Mouse (Mus musculus): ENCODE data around the gene Gtf2ird2.

Gtf2ird2 gene

DNA sequence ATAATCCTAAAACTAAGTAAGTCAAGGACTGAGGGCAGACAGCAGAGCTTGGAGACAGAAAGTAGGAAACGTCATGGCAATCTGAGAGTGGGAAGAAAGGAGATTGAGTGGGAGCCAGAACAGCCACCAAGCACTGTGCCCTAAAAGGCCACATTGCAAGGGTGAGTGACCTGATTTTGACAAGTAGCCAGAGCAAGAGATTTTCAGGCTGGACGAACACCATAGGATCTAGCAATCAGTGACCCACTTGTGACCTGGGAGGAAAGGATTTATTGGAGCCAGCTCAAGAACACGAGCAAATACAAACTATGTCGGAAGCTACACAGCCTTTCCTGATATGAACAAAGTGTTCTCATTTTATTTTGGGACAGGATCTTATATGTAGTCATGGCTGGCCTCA is 1.1 kb upstream of the Gtf2ird2 start:
- in situ Hi-C loops (cut with MboI, MseI): no loop called here

DNA sequence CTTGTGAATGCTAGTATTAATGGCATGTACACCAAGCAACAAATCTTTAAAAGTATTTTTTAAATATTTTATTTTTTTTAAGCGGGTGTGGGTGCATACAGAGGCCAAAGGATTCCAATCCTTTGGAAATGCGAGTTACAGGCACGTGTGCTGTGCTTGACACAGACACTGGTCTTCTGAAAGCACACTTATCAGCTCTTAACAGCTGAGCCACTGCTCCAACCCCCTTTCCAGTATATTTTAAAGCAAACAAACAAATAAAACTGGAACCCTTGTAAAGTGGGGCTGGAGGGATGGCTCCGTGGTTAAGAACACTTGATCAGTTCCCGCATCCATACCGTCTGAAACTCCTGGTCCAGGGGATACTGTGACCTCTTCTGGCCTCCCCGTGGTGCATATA is 657 bp upstream of the Gtf2ird2 start:
- in situ Hi-C loops (cut with MboI, MseI): no loop called here

DNA sequence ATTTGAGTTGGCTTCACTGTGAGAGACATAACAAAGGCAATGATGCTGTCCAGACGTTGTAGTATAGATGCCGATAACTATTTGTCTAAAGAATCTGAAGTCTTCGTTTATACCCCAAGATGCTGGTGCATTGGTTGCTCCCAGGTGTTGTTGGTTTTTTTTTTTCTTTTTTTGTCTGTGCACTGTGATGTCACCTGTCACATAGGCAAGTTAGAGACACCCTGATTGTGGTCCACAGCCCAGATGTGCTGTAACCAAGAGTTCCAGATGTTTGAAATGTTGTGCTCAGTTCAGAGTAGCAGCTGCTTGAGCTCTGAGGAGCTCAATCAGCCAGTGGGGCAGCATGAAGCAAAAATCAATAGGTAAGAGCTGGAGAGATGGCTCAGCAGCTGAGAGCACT is 2.2 kb downstream of the Gtf2ird2 start:
- in situ Hi-C loops (cut with MboI, MseI): loop anchor here (5.0 kb wide), 2 partner anchors 36 to 156 kb away; no protein-coding TSS in a partner anchor

DNA sequence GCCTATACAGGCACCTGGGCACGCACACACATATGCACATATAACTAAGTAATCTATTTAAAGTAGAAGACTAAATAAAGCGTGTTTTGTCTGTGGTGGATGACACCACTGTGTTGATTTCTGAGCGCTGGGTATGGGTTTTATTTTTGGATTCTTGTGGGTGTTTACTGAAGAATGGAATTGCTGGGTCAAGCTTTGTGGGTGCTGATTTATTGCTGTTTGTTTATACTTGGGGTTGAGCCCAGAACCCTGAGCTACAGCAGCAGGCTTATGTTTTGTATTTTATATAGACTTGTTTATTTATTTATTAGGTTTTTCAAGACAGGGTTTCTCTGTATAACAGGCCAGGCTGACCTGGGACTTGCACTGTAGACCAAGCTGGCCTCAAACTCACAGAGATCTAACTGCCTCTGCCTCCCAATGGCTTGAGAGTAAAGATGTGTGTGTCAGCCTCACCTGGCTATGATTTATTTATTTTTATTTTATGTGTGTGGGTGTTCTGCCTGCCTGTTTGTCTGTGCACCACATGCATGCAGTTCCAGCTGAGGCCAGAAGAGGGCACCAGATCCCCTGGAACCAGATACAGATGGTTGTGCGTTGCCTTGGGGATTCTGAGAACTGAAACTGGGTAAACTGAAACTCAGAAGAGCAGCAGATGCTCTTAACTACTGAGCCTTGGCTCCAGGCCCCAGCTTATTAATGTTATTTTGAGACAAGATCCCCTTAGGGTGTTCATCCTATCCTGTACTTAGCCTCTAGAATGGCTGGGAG is 3.3 kb downstream of the Gtf2ird2 start:
- in situ Hi-C loops (cut with MboI, MseI): loop anchor here (5.0 kb wide), 2 partner anchors 35 to 155 kb away; no protein-coding TSS in a partner anchor

DNA sequence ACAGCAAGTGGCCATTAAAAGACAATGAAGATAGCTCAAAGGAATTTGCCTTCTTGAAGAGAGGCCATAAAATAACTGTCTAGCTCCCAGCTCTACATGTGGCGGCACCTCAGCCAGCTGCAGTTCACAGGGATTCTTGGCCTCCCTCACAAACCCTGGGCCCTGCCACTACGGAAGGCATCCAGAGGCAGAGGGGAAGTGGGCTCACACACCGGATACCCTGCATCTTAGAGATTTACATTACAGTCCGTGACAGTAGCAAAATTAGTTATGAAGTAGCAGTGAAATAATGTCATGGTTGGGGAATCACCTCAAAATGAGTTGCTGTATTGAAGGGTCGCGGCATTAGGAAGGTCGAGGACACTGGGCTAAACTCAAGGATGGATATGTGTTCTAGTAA is 4.8 kb downstream of the Gtf2ird2 start:
- in situ Hi-C loops (cut with MboI, MseI): loop anchor here (5.0 kb wide), 2 partner anchors 34 to 154 kb away; no protein-coding TSS in a partner anchor

GRCm38 (mm10) chr5:134193664-134194063 is 9.8 kb downstream of the Gtf2ird2 start:
- in situ Hi-C loops (cut with MboI, MseI): loop anchor here (5.0 kb wide), 1 partner anchor 289 kb away; no protein-coding TSS in a partner anchor

DNA sequence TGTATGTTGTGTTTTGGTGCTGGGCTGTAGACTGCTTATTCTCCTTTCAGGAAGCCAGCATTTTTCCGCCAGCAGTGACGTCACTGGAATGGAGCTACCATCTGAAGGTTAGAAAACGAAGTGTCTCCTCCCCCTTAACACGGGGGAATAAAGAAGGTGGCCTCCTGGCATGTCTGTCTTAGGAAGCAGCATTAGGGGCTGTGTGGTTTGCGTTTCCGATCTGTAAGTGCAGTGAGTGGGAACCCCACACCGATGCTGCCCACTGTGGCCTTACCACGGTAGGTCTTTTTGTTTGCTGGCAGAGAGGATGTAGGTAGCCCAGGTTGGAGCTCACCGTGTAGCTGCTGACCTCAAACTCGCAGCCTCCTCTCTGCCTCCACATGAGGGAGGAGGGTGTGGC is 22.9 kb downstream of the Gtf2ird2 start:
- in situ Hi-C loops (cut with MboI, MseI): no loop called here

DNA sequence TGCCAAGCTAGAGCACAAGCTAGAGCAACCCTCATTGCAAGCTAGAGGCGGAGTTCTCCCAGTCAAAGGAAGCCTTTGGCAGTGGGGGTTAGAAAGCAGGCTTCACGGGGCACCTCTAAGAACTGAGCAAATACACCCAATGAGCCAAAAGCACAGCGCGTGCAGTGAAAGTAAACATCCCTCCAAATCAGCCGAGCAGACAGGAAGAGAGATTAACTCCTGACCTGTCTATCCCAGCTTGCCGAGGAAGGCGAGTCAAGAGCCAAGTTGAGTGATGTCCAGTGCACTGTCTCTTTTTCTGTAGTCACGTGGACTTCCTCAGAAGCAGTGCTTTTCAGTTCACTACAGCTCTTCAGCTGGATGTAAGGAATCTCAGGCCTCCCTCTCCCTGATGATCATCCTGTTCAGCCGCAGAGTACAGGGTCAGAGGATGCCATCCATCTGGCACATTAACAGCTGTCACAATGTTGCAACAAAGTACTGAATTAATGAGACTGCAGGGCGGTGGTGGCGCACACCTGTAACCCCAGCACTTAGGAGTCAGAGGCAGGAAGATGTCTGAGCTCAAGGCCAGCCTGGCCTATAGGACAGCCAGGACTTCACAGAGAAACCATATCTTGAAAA is 26.2 kb downstream of the Gtf2ird2 start:
- in situ Hi-C loops (cut with MboI, MseI): no loop called here

GRCm38 (mm10) chr5:134214021-134214806 is 30.4 kb downstream of the Gtf2ird2 start:
- in situ Hi-C loops (cut with MboI, MseI): no loop called here

- in situ Hi-C loops (cut with MboI, MseI): no loop called here
Observed at GRCm38 (mm10) chr5:134217900-134218299, 34.1 kb downstream of the Gtf2ird2 start.

GRCm38 (mm10) chr5:134221278-134221677 is 37.5 kb downstream of the Gtf2ird2 start:
- in situ Hi-C loops (cut with MboI, MseI): loop anchor here (5.0 kb wide), 1 partner anchor 34 kb away; no protein-coding TSS in a partner anchor

- in situ Hi-C loops (cut with MboI, MseI): loop anchor here (5.0 kb wide), 1 partner anchor 34 kb away; no protein-coding TSS in a partner anchor
Observed at GRCm38 (mm10) chr5:134221708-134222150, 37.9 kb downstream of the Gtf2ird2 start.

GRCm38 (mm10) chr5:134225110-134225901 is 41.5 kb downstream of the Gtf2ird2 start:
- in situ Hi-C loops (cut with MboI, MseI): loop anchor here (5.0 kb wide), 1 partner anchor 117 kb away; no protein-coding TSS in a partner anchor

GRCm38 (mm10) chr5:134226946-134227345 is 43.1 kb downstream of the Gtf2ird2 start:
- in situ Hi-C loops (cut with MboI, MseI): loop anchor here (5.0 kb wide), 1 partner anchor 115 kb away; no protein-coding TSS in a partner anchor

DNA sequence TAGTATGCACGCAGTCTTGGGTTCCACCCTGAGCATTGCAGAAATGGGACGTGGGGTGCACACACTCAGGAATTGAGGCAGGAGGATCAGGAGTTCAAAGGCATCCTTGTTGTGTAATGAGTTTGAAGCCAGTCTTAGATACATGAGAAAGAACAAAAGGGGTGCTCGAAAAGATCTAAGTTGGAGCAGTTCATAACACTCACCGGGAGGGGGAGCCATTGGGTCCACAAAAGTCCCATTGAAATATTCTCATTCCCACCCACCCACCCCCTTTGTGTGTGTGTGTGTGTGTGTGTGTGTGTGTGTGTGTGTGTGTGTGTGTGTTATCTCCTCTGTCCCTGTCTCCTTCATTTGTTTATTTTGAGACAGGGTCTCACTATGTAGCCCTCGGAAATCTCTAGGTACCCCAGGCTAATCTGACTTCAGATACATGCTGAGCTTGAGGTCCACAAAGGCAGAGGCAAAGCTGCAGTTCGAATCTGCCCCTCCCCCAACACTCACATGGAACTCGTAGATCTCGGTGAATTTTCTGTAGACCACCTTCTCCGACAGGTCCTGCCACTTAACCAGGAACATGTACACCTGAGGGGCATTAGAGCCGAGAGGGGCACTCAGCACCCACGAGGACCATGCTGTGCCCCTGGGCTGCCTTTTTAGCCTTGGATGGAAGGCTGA is 43.9 kb downstream of the Gtf2ird2 start:
- in situ Hi-C loops (cut with MboI, MseI): loop anchor here (5.0 kb wide), 1 partner anchor 115 kb away; no protein-coding TSS in a partner anchor

- in situ Hi-C loops (cut with MboI, MseI): loop anchor here (5.0 kb wide), 1 partner anchor 114 kb away; no protein-coding TSS in a partner anchor
Observed at GRCm38 (mm10) chr5:134228249-134228638, 44.4 kb downstream of the Gtf2ird2 start.

- in situ Hi-C loops (cut with MboI, MseI): loop anchor here (5.0 kb wide), 1 partner anchor 113 kb away; no protein-coding TSS in a partner anchor
Observed at GRCm38 (mm10) chr5:134229391-134229790, 45.6 kb downstream of the Gtf2ird2 start, which contains the start of gene Ncf1. Gene Ncf1, minus strand, starts transcription at chr5:134229625.

DNA sequence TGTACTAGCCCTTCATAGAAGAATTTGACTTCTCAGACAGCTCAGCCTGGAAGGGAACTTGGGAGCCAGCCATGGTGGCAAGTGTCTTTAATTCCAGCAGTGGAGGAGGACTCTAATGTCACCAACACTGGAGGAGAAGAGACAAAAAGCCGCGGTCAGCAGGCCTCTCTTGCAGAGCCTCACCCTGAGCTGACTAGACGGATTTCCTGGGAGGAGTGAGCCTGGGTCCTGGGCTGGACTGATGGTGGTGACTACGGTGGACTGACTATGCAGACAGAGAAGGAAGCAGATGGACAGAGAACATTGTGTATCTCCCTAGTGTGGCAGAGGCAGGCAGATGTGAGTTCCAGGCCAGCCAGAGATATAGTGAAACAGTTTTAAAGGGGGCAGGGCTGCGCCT is 47.6 kb downstream of the Gtf2ird2 start:
- in situ Hi-C loops (cut with MboI, MseI): no loop called here

DNA sequence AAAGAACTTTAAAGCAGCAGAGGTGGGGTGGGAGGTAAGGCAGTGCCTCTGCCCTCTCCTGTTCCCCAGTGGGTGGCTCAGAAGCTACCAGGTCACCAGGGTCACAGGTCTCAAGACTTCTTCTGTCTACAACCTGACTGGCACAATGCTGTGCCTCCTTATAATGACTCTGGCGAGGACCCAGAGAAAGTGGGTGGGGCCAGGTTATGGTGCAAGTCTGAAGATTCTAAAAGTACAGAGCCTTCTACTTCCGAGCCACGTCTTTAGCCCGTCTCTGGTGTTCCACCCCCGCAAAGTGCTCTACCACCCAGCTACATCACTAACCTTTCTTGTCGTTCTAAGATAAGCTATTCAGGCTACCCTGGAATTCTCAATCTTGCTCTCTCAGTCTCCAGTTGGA is 48.3 kb downstream of the Gtf2ird2 start:
- in situ Hi-C loops (cut with MboI, MseI): no loop called here

DNA sequence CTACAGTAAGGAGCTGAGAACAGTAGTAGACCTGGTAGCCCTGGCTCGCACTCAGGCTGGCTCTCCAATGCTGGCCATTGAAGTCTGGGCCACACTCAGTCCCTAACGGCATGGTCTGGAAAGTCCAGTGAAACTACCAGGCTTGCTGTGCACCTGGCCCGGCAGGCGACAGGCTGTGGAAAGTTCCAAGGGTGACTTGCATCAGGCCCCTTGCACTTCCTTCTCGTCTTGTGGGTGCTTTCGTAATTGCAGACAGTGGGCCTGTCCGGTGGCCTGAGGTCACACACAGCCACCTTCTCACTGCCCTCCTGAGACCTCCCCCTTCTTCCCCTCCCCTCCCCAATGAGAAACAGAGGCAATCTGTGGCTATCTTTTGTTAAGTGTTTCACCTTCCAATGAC is 48.7 kb downstream of the Gtf2ird2 start:
- in situ Hi-C loops (cut with MboI, MseI): no loop called here

Measured in T-helper 1 cell (primary cell).